Mouse (Mus musculus): ENCODE results near the gene Slc5a2. TPM values are rescaled to one million over a fixed set of nuclear protein-coding genes. Genes with fewer than 3 reads are reported as not detected.

The Slc5a2 gene
- total and polyA plus RNA-seq, 2 experiments from 2014 or later = not detected

DNA sequence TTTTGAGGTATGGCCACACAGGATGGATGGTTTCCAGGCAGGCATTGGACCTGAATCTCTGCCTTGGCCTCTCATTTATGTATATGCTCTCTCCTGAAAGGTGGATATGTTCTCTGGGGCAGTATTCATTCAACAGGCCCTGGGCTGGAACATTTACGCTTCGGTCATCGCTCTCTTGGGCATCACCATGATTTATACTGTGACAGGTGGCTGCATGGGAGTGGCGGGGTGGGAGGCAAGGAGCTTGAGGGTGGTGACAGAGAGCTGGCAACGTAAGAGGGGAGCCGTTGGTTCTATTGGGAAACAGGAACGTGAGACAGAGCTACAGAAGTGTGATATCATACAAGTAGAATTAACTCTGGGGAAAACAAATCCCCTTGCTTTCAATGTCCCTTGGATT lies 2.4 kb downstream of the Slc5a2 start:
- Histone ChIP-seq H3K4me2 (ENCODE audit: low read depth, low read length, poor library complexity, severe bottlenecking) (no peak overlapping the region), H3K4me3 (ENCODE audit: low read depth, low read length) (no peak overlapping the region), H3K9me3 (ENCODE audit: low read length) (no peaks in the 10 kb centered on the region), H3K4me1 (ENCODE audit: insufficient read depth, low read length) (no peaks in the 10 kb centered on the region), H3K27me3 (ENCODE audit: insufficient read depth, low read length) (no peaks in the 10 kb centered on the region), H3K9ac (replicated peaks; ENCODE audit: low read length, poor library complexity, severe bottlenecking) (no peak overlapping the region), H3K27ac (ENCODE audit: low read depth, low read length) (no peak overlapping the region), H3K36me3 (ENCODE audit: insufficient read depth, low read length) (peaks cover 14% of the 10 kb centered on the region)
- DNase-seq (ENCODE audit: low spot score) (no peak), ATAC-seq (ENCODE audit: low FRiP score) (no peak)
- WGBS = 89% methylated on average over 7 of the region's 7 CpGs
- no peak for TF ChIP-seq CTCF (IDR thresholded peaks at IDR 0.05)

DNA sequence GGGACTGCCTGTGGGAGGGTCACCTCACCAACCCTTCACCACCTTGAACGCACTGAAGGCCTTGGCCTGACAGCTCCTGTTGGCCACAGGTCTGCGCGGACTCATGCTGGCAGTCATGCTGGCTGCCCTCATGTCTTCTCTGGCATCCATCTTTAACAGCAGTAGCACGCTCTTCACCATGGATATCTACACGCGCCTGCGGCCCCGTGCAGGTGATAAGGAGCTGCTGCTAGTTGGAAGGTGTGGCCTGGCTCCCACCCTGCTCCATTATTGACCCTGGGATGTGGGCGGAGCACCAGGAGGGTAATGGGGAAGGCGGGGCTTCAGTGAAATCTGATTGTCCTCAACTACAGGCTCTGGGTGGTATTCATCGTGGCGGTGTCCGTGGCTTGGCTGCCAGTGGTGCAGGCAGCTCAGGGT lies 5.0 kb downstream of the Slc5a2 start:
- Histone ChIP-seq H3K9me3 (ENCODE audit: low read length) (no peaks in the 10 kb centered on the region), H3K36me3 (ENCODE audit: insufficient read depth, low read length) (peaks cover 23% of the 10 kb centered on the region), H3K4me2 (ENCODE audit: low read depth, low read length, poor library complexity, severe bottlenecking) (no peak overlapping the region), H3K4me3 (ENCODE audit: low read depth, low read length) (no peak overlapping the region), H3K9ac (replicated peaks; ENCODE audit: low read length, poor library complexity, severe bottlenecking) (no peak overlapping the region), H3K27me3 (ENCODE audit: insufficient read depth, low read length) (no peaks in the 10 kb centered on the region), H3K27ac (ENCODE audit: low read depth, low read length) (no peak overlapping the region), H3K4me1 (ENCODE audit: insufficient read depth, low read length) (no peaks in the 10 kb centered on the region)
- DNase-seq (ENCODE audit: low spot score) (no peak), ATAC-seq (ENCODE audit: low FRiP score) (no peak)
- WGBS = 68% methylated on average over 13 of the region's 13 CpGs
- no peak for TF ChIP-seq CTCF (IDR thresholded peaks at IDR 0.05)

DNA sequence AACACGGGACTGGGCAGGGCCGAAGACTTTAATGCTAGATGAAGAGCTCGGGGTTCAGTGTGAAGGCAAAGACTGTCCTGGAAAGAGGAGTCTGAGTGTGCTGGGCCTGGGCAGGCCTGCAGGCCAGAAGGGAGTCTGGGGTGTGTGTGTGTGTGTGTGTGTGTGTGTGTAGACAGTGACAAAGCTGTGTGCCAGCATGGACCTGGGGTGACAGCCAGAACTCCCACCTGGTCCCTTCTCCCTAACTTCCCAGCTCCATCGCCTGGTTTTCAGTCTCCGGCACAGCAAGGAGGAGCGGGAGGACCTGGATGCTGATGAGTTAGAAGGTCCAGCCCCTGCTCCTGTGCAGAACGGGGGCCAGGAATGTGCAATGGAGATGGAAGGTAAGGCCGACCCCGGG lies 6.0 kb downstream of the Slc5a2 start:
- Histone ChIP-seq H3K27me3 (ENCODE audit: insufficient read depth, low read length) (no peaks in the 10 kb centered on the region), H3K4me1 (ENCODE audit: insufficient read depth, low read length) (no peaks in the 10 kb centered on the region), H3K9ac (replicated peaks; ENCODE audit: low read length, poor library complexity, severe bottlenecking) (no peak overlapping the region), H3K4me3 (ENCODE audit: low read depth, low read length) (no peak overlapping the region), H3K9me3 (ENCODE audit: low read length) (no peaks in the 10 kb centered on the region), H3K4me2 (ENCODE audit: low read depth, low read length, poor library complexity, severe bottlenecking) (no peak overlapping the region), H3K36me3 (ENCODE audit: insufficient read depth, low read length) (peaks cover 28% of the 10 kb centered on the region), H3K27ac (ENCODE audit: low read depth, low read length) (no peak overlapping the region)
- DNase-seq (ENCODE audit: low spot score) (no peak), ATAC-seq (ENCODE audit: low FRiP score) (no peak)
- no peak for TF ChIP-seq CTCF (IDR thresholded peaks at IDR 0.05)
- WGBS = 97% methylated on average over 9 of the region's 9 CpGs

DNA sequence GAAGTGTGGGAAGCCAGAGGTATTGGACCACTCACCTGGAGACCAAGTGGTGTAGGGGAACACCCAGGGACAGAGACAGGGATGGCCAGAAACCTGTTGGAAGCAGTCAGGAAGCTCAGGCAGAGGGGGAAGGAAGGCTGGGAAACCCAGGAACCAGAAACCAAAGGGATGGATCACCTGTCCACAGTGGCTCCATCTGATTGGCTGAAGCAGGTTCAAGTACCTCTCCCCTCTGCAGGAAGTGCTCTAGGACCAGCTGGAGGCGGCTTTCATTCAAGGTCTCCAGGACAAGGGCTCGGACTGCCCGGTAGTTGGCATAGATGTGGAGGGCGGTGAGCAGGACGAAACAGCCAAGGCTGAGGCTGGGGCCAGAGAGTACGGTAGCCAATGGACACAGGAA lies 10.6 kb downstream of the Slc5a2 start:
- ATAC-seq (ENCODE audit: low FRiP score) = no peak
- no peaks in the 10 kb centered on the region for H3K27me3 ChIP-seq (ENCODE audit: insufficient read depth, low read length)
- no peak overlapping the region for H3K4me3 ChIP-seq (ENCODE audit: low read depth, low read length)
- no peak for TF ChIP-seq CTCF (IDR thresholded peaks at IDR 0.05)
- H3K27ac ChIP-seq (ENCODE audit: low read depth, low read length) = no peak overlapping the region
- no peaks in the 10 kb centered on the region for H3K4me1 ChIP-seq (ENCODE audit: insufficient read depth, low read length)
- WGBS = 96% methylated on average over 6 of the region's 6 CpGs
- no peak overlapping the region for H3K4me2 ChIP-seq (ENCODE audit: low read depth, low read length, poor library complexity, severe bottlenecking)
- H3K9ac ChIP-seq (replicated peaks; ENCODE audit: low read length, poor library complexity, severe bottlenecking) = no peak overlapping the region
- no peak for DNase-seq (ENCODE audit: low spot score)
- no peaks in the 10 kb centered on the region for H3K9me3 ChIP-seq (ENCODE audit: low read length)
- H3K36me3 ChIP-seq (ENCODE audit: insufficient read depth, low read length) = peaks cover 40% of the 10 kb centered on the region

DNA sequence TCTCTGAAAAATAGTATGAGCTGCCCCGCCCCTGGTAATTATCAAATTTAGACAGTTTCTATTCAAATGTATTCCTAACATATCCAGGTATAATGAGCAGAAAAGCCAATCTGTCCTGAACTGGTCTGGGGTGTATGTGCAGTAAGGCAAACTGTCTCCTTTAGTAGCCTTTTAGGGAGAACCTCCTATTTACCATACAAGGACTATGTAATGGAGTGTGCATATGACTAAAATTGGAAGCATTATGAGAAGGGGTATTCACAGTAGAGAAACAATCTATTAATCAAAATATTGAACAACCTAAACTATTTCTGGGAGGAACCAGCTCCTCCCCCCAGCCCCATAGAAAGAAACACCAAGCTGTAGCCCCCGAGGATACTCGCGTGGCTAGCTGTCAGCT lies 14.3 kb downstream of the Slc5a2 start:
- H3K9ac ChIP-seq (replicated peaks; ENCODE audit: low read length, poor library complexity, severe bottlenecking) = no peak overlapping the region
- no peak overlapping the region for H3K27ac ChIP-seq (ENCODE audit: low read depth, low read length)
- no peak overlapping the region for H3K4me2 ChIP-seq (ENCODE audit: low read depth, low read length, poor library complexity, severe bottlenecking)
- no peaks in the 10 kb centered on the region for H3K9me3 ChIP-seq (ENCODE audit: low read length)
- H3K4me3 ChIP-seq (ENCODE audit: low read depth, low read length) = no peak overlapping the region
- H3K27me3 ChIP-seq (ENCODE audit: insufficient read depth, low read length) = no peaks in the 10 kb centered on the region
- 80% methylated on average over 4 of the region's 4 CpGs for WGBS
- no peak for TF ChIP-seq CTCF (IDR thresholded peaks at IDR 0.05)
- no peaks in the 10 kb centered on the region for H3K4me1 ChIP-seq (ENCODE audit: insufficient read depth, low read length)
- no peak for ATAC-seq (ENCODE audit: low FRiP score)
- no peak for DNase-seq (ENCODE audit: low spot score)
- peaks cover 29% of the 10 kb centered on the region for H3K36me3 ChIP-seq (ENCODE audit: insufficient read depth, low read length)

DNA sequence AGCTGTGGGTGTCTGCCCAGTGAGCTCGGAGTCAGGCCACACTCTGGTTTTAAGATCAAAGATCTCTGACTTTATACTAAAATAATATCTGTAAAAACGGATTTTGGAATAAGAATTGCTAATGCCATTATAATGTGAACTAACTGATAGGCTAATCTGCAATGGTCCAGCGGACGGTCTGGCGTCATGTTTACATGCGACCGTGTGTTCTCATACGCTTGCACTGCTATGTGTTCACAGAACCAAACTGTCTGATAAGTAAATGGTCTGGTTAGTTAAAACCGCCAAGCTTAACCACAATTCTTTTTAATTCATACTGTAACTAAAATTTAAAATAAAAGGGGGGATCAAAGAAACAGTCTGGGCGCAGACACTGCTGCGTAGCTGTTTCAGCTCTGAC lies 16.3 kb downstream of the Slc5a2 start:
- WGBS = 75% methylated on average over 11 of the region's 11 CpGs
- Histone ChIP-seq H3K27me3 (ENCODE audit: insufficient read depth, low read length) (no peaks in the 10 kb centered on the region), H3K27ac (ENCODE audit: low read depth, low read length) (no peak overlapping the region), H3K36me3 (ENCODE audit: insufficient read depth, low read length) (peaks cover 21% of the 10 kb centered on the region), H3K4me1 (ENCODE audit: insufficient read depth, low read length) (no peaks in the 10 kb centered on the region), H3K9me3 (ENCODE audit: low read length) (no peaks in the 10 kb centered on the region), H3K9ac (replicated peaks; ENCODE audit: low read length, poor library complexity, severe bottlenecking) (no peak overlapping the region), H3K4me2 (ENCODE audit: low read depth, low read length, poor library complexity, severe bottlenecking) (no peak overlapping the region), H3K4me3 (ENCODE audit: low read depth, low read length) (no peak overlapping the region)
- no peak for ATAC-seq (ENCODE audit: low FRiP score)
- DNase-seq (ENCODE audit: low spot score) = no peak
- TF ChIP-seq CTCF (IDR thresholded peaks at IDR 0.05) = no peak
